Mouse (Mus musculus): ENCODE measurements around the gene Cacna2d1. TPM values are rescaled to one million over a fixed set of nuclear protein-coding genes. Genes with fewer than 3 reads are reported as not detected.

Gene Cacna2d1
- polyA plus RNA-seq, 1 experiment from 2014 or later, result 5.9 TPM

- 85% methylated on average over 2 of the region's 2 CpGs for WGBS
- H3K4me3 ChIP-seq, result no peak overlapping the region
- H3K27me3 ChIP-seq (ENCODE audit: low read depth, poor library complexity, severe bottlenecking), result no peaks in the 10 kb centered on the region
- H3K4me1 ChIP-seq, result no peaks in the 10 kb centered on the region
- no peaks in the 10 kb centered on the region for H3K36me3 ChIP-seq
- no peak for DNase-seq (ENCODE audit: low spot score)
- no peaks in the 10 kb centered on the region for H3K9me3 ChIP-seq (replicated peaks)
- no peak overlapping the region for H3K27ac ChIP-seq (replicated peaks)
These were observed 427.6 kb downstream of the Cacna2d1 start for GRCm38 (mm10) chr5:16362076-16362475.

- no peaks in the 10 kb centered on the region for H3K9me3 ChIP-seq (replicated peaks)
- H3K4me1 ChIP-seq, result no peaks in the 10 kb centered on the region
- H3K36me3 ChIP-seq, result no peaks in the 10 kb centered on the region
- H3K4me3 ChIP-seq, result no peak overlapping the region
- DNase-seq (ENCODE audit: low spot score), result no peak
- no peak overlapping the region for H3K27ac ChIP-seq (replicated peaks)
- 99% methylated on average over 2 of the region's 2 CpGs for WGBS
- H3K27me3 ChIP-seq (ENCODE audit: low read depth, poor library complexity, severe bottlenecking), result no peaks in the 10 kb centered on the region
These were observed 428.7 kb downstream of the Cacna2d1 start for GRCm38 (mm10) chr5:16363171-16363570.

DNA sequence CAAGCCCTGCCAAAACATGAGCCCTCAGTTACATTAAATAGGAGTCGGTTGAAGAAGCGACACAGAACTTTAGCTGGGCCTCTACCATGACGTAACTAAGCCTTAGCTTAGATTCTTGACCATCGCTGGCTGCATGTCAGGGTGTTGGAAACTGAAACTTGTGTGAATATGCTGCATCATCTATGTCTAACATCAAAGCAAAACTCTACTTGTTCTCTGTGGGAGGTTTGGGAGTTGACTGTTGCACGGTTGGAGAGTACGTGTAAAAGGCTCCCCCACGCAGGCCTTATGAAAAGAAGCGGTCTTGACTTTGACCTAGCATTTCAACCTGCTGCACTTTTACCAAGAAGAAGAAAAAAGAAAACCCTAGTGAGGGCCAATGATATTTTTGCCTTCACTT is 436.2 kb downstream of the Cacna2d1 start:
- 90% methylated on average over 8 of the region's 8 CpGs for WGBS
- DNase-seq (ENCODE audit: low spot score), result no peak
- H3K4me3 ChIP-seq, result no peak overlapping the region
- H3K9me3 ChIP-seq (replicated peaks), result no peaks in the 10 kb centered on the region
- no peaks in the 10 kb centered on the region for H3K36me3 ChIP-seq
- H3K4me1 ChIP-seq, result no peaks in the 10 kb centered on the region
- no peak overlapping the region for H3K27ac ChIP-seq (replicated peaks)
- no peaks in the 10 kb centered on the region for H3K27me3 ChIP-seq (ENCODE audit: low read depth, poor library complexity, severe bottlenecking)

DNA sequence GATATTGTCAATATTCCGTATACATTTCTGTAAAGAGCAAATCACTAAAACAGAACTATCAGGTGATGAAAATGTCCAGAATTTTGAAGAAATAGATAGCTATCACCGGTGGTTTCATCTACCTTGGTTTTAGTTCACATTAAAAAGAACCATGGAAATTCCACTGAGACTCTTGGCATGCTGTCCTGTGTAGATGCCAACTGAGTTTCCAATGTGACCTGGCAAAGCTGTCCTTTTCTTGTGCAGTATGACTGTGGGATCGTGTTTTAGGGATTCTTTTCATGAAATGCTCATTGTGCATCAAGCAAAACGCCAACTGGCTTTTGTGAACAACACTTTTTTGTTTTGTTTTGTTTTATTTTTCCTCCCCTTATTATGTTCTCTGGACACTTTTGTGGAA is 439.5 kb downstream of the Cacna2d1 start:
- no peaks in the 10 kb centered on the region for H3K9me3 ChIP-seq (replicated peaks)
- no peaks in the 10 kb centered on the region for H3K27me3 ChIP-seq (ENCODE audit: low read depth, poor library complexity, severe bottlenecking)
- H3K36me3 ChIP-seq, result no peaks in the 10 kb centered on the region
- no peak overlapping the region for H3K27ac ChIP-seq (replicated peaks)
- DNase-seq (ENCODE audit: low spot score), result no peak
- H3K4me1 ChIP-seq, result no peaks in the 10 kb centered on the region
- WGBS, result 85% methylated on average over 4 of the region's 4 CpGs
- no peak overlapping the region for H3K4me3 ChIP-seq

GRCm38 (mm10) chr5:16376329-16376908 is 441.9 kb downstream of the Cacna2d1 start:
- 91% methylated on average over 3 of the region's 3 CpGs for WGBS
- no peak overlapping the region for H3K27ac ChIP-seq (replicated peaks)
- no peak overlapping the region for H3K4me3 ChIP-seq
- no peaks in the 10 kb centered on the region for H3K27me3 ChIP-seq (ENCODE audit: low read depth, poor library complexity, severe bottlenecking)
- no peaks in the 10 kb centered on the region for H3K4me1 ChIP-seq
- no peak for DNase-seq (ENCODE audit: low spot score)
- no peaks in the 10 kb centered on the region for H3K9me3 ChIP-seq (replicated peaks)
- no peaks in the 10 kb centered on the region for H3K36me3 ChIP-seq

DNA sequence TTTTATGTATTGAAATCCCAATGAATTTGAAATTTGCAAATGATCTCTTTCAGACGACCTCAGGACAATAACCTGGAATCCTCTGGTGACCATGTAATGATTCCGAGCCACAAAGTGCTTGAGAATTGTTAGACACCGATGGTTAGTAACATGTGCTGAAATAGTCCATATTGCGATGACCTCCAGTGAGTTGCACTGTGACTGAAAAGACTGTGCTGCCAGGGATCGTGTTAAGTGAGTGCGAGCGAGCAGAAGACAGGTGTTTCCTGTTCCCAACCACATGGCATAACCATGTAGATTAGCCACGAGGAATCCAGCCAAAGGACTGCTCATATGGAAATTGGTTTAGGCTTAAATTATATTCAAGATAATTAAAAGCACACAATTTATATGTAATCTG is 475.5 kb downstream of the Cacna2d1 start:
- no peak for DNase-seq (ENCODE audit: low spot score)
- Histone ChIP-seq H3K27ac (replicated peaks) (no peak overlapping the region), H3K4me1 (no peaks in the 10 kb centered on the region), H3K36me3 (no peaks in the 10 kb centered on the region), H3K9me3 (replicated peaks) (no peaks in the 10 kb centered on the region), H3K4me3 (no peak overlapping the region), H3K27me3 (ENCODE audit: low read depth, poor library complexity, severe bottlenecking) (no peaks in the 10 kb centered on the region)
- 91% methylated on average over 8 of the region's 8 CpGs for WGBS

- H3K27me3 ChIP-seq (ENCODE audit: low read depth, poor library complexity, severe bottlenecking), result no peaks in the 10 kb centered on the region
- H3K27ac ChIP-seq (replicated peaks), result no peak overlapping the region
- no peaks in the 10 kb centered on the region for H3K36me3 ChIP-seq
- no peak for DNase-seq (ENCODE audit: low spot score)
- no peak overlapping the region for H3K4me3 ChIP-seq
- no peaks in the 10 kb centered on the region for H3K9me3 ChIP-seq (replicated peaks)
- H3K4me1 ChIP-seq, result no peaks in the 10 kb centered on the region
These were observed 480.2 kb downstream of the Cacna2d1 start for GRCm38 (mm10) chr5:16414693-16415092.

DNA sequence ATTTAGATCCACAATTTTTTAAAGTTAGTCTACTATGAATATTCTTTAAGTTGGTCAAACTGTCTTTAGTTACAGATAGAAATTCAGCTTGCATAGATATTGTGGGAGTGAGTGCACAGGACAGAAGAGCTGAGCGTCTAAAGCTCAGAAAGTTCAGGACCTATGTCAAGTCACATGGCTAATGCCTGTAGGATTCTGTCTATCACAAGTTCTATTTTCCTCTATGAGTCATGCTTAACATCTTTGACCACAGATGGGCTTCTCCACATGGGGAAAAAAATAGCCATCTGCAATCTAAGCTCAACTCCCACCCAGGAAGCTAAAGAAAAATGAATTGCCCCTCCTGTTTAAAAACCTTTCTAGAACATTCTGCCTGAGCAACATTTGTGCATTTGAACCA is 483.5 kb downstream of the Cacna2d1 start:
- Histone ChIP-seq H3K27ac (replicated peaks) (no peak overlapping the region), H3K9me3 (replicated peaks) (no peaks in the 10 kb centered on the region), H3K4me3 (no peak overlapping the region), H3K4me1 (no peaks in the 10 kb centered on the region), H3K36me3 (no peaks in the 10 kb centered on the region), H3K27me3 (ENCODE audit: low read depth, poor library complexity, severe bottlenecking) (no peaks in the 10 kb centered on the region)
- 92% methylated on average over 1 of the region's 1 CpGs for WGBS
- no peak for DNase-seq (ENCODE audit: low spot score)

DNA sequence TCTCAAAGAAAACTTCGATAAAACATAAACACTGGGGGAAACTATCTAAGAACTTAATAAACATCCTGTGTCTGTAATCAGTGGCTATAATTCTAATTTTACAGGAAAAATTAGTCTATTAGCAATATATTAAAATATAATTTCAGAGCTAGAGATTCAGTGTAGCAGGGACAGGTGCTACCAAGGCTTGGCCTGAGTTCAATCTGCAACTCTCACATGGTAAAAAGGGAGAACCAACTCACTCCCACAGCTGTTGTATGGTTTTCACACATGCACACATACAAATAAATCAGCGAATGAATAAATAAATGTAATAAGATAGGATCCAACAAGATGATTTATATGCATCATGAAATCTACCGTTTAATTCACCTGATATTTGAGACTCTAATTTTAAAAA is 484.0 kb downstream of the Cacna2d1 start:
- no peak overlapping the region for H3K4me3 ChIP-seq
- whole genome bisulfite sequencing, result 89% methylated on average over 3 of the region's 3 CpGs
- H3K9me3 ChIP-seq (replicated peaks), result no peaks in the 10 kb centered on the region
- H3K4me1 ChIP-seq, result no peaks in the 10 kb centered on the region
- H3K27me3 ChIP-seq (ENCODE audit: low read depth, poor library complexity, severe bottlenecking), result no peaks in the 10 kb centered on the region
- no peaks in the 10 kb centered on the region for H3K36me3 ChIP-seq
- H3K27ac ChIP-seq (replicated peaks), result no peak overlapping the region
- no peak for DNase-seq (ENCODE audit: low spot score)

Other genes starting within 250 kb of the Cacna2d1 start
- not detected in 2 replicates for gene Speer4c, start 220.4 kb upstream of the Cacna2d1 start, polyA plus RNA-seq (2016; fragmentation: Nextera tagmentation; extraction: Ambion mirVana)